Mouse (Mus musculus): ENCODE results near the gene Cux1. TPM values are rescaled to one million over a fixed set of nuclear protein-coding genes. Genes with fewer than 3 reads are reported as not detected.
A peak's percentile ranks its signal among the peaks of the same experiment; 100 is the strongest.

The Cux1 gene
- polyA plus RNA-seq, 1 experiment from 2014 or later: 131 TPM

DNA sequence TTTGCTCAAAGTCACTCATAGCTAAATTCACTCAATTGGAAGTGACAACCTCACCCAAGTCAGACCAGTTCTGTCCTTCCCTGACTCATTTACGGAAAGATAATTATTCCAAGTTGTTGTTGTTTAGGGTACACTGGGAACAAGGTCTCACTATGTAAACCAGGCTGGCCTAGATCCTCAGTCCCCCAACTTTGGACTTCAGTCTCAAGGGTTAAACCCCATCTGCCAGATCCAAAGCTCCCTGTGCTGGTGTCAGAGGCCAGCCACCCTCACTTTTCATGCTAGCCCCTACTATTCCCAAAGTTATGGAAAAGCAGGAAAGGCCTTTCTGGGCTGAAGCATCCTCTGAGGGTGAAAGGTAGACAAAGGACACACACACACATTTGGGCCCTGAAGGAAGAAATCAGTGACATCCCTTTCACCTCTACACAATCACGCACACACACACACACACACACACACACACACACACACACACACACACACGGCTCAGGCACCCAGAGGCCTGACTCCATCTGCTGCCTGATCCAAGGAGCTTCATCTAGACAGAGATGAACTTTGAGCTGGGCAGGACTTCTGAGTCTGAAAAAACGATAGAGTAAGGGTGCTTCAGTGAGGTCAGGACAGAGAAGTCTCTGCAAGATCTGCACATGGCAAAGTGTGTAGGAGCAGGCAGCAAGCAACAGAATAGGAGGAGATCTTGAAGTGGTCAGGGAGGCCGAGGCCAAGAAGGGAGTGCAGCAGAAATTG, 31.1 kb downstream of the Cux1 start:
- H3K27ac ChIP-seq: no peak overlapping the region
- WGBS (ENCODE audit: missing documents): 75% methylated on average over 3 of the region's 5 CpGs
- no peaks in the 10 kb centered on the region for H3K36me3 ChIP-seq (ENCODE audit: inconsistent target)
- peaks cover 100% of the 10 kb centered on the region for H3K79me2 ChIP-seq (ENCODE audit: inconsistent target)
- H3K4me3 ChIP-seq (ENCODE audit: inconsistent target): no peak overlapping the region

DNA sequence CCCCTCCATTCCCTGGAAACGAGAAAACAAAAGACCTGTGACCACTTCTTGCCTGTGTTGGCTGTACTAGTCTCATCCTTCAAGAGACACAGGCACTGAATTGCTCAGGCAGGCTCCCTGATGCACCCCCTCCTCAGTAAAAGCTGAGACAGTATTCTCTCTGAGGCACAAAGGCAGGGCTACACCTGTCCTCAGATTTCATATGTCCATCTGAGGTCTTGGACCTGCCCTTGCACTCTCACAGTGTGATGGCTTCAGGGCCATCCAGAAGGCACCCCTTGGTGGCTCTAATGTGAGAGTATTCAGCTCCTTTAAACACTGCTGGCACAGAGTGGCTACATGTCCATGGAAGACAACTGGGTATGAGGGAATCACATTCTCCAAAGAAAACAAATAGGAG, 32.1 kb downstream of the Cux1 start:
- H3K36me3 ChIP-seq (ENCODE audit: inconsistent target): no peaks in the 10 kb centered on the region
- no peak overlapping the region for H3K27ac ChIP-seq
- 69% methylated on average over 1 of the region's 1 CpGs for WGBS (ENCODE audit: missing documents)
- H3K79me2 ChIP-seq (ENCODE audit: inconsistent target): peaks cover 100% of the 10 kb centered on the region
- no peak overlapping the region for H3K4me3 ChIP-seq (ENCODE audit: inconsistent target)

DNA sequence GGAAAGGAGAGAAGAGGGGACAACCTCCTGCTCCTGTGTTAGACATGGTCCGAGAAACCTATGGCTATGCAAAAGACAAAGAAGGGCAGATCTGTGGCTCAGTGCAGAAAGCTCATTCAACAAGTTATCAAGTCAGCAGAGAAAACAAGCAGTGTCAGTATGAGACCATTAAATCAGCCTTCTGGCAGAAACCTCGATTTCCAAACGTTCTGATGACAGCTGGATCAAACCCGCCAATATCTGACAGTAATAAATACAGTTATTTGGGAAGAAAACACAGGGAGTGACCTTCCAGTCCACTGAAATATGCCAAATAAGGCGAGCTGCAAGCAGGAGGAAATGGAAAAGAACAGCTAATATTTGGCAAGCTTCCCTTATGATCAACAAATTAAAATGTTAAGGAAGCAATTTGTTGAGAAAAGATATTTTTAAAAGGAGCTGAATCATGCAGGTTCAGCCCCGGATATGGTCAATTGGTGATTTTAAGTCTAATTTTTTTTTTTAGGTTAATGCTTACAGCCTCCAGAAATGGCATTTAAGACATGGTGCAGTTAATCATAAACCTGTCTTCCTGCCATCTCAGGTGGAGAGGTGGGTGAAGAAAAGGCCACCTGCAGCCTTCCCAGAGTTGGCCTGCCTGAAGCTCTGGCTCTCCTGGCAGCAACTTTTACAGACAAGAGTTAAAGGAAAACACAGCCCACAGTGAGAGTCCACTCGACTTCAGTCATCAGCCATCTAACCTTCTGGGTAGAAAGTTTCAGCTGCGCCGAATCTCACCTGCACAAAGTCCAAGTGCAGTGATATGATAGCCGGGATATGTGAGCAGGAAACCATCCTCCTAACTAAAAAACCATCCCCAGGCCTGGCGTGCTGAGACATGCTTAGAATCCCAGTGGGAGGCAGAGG, 33.7 kb downstream of the Cux1 start:
- WGBS (ENCODE audit: missing documents): 62% methylated on average over 11 of the region's 11 CpGs
- Histone ChIP-seq H3K36me3 (ENCODE audit: inconsistent target) (no peaks in the 10 kb centered on the region), H3K79me2 (ENCODE audit: inconsistent target) (peaks cover 100% of the 10 kb centered on the region), H3K4me3 (ENCODE audit: inconsistent target) (no peak overlapping the region), H3K27ac (peak overlapping the region; percentile 86)

DNA sequence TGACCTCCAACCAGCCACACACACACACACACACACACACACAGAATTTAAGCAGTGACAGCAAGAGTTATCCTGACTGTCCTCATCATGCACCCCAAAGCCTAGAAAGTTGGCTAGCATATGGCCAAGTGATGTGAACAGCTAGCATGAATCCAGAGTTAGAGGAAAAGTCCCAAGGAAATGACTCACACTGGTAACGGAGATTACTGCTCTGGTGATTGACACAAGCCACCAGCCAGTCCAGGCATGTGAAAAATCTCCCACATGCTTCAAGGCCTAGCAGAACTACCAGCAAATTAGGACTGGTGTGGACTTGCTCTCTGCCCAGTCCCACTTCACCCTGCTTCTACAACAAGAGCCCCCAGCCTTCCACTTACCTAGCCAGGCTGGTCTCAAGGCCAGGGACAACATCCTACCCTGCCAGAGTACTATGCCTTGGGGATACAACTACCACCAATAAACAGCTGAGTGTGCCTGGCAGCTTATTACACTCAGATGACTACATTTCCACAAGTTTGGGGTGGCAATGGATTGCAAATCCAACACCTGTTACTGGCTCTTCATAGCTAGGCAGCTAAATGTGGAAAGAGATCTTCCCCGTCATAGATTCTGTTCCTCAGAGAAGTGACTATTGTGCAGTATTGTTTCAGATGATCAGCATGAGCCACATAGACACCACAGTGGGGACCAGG, 35.5 kb downstream of the Cux1 start:
- 13% methylated on average over 2 of the region's 2 CpGs for WGBS (ENCODE audit: missing documents)

DNA sequence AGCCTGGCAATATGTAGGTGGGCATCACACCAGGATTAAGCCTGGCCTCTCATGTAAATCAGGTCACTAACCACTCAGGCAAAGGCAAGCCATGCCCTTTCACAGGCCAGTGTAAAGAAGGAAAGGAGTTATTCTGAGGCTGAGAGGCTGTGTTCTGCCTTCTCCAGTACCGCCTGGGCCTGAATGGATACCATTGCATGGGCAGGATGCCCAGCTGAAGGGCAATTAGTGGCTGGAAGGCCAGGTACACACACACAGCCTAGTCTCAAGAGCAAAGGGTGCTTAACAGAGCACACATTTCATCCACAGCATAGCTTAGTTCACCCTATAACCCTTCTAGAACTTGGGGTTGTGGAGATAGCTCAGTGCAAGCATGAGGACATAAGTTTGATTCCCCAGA, 36.4 kb downstream of the Cux1 start:
- 89% methylated on average over 1 of the region's 1 CpGs for WGBS (ENCODE audit: missing documents)
- H3K27ac ChIP-seq: peak overlapping the region; percentile 86
- H3K79me2 ChIP-seq (ENCODE audit: inconsistent target): peaks cover 100% of the 10 kb centered on the region
- H3K36me3 ChIP-seq (ENCODE audit: inconsistent target): no peaks in the 10 kb centered on the region
- H3K4me3 ChIP-seq (ENCODE audit: inconsistent target): no peak overlapping the region

More for the DNA sequence above, 35.5 kb downstream of the Cux1 start:
- Histone ChIP-seq H3K27ac (peak overlapping the region; percentile 86), H3K4me3 (ENCODE audit: inconsistent target) (no peak overlapping the region), H3K79me2 (ENCODE audit: inconsistent target) (peaks cover 100% of the 10 kb centered on the region), H3K36me3 (ENCODE audit: inconsistent target) (no peaks in the 10 kb centered on the region)

DNA sequence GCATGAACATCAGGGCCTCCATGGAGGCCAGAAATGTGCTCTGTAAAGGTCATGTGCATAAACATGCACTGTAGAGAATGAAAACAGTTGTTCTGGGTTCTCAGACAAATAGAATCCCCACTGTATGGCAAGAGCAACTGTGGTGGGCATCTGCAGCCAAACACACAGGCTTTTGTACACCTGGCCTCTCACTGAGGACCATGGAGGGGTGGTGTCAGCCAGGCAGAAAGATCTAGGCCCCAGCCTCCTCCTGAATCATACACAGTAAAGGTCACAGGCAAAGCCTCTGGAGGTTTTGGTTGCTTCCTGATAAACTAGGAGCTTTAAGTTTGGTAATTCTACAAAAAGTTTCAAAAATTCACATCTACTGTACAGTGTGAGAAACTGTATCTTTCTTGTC, 38.1 kb downstream of the Cux1 start:
- H3K79me2 ChIP-seq (ENCODE audit: inconsistent target): peaks cover 100% of the 10 kb centered on the region
- H3K4me3 ChIP-seq (ENCODE audit: inconsistent target): no peak overlapping the region
- H3K27ac ChIP-seq: no peak overlapping the region
- H3K36me3 ChIP-seq (ENCODE audit: inconsistent target): no peaks in the 10 kb centered on the region

DNA sequence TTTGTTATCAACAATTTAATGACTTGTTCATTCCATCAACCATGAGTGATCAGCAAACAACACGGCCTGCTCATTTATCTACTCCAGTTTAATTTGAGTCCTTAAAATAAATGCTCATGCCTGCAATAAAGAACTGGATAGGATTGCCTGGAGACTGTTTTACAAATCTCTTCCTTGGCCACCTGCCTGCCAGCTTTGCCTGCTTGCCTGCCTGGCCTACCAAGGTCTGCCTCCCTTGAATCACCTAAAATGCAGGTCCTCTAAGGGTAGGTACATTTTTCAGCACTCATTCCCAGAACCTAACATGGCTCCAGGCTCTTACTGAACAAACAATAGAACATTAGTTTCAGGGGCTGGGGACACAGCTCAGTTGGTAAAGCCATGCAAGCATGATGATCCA, 39.4 kb downstream of the Cux1 start:
- H3K79me2 ChIP-seq (ENCODE audit: inconsistent target): peaks cover 100% of the 10 kb centered on the region
- WGBS (ENCODE audit: missing documents): 100% methylated on average over 1 of the region's 1 CpGs

DNA sequence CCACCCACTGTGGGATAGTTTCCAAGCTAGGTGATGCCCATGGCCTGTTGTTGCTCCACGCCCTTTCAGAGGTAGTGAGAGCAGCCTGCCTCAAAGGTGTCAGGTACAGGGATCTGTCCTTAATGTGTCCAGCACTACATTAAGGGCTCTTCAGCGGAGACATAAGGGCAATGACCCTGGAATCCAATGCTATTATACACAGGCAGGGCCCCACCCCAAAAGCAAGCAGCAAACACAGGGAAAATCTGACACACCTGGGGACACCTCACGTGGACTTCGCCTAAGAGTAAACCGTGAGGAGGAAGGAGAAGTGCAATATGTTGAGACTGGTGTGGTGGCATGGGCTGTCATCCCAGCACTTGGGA, 40.8 kb downstream of the Cux1 start:
- H3K27ac ChIP-seq: no peak overlapping the region
- 91% methylated on average over 5 of the region's 5 CpGs for WGBS (ENCODE audit: missing documents)
- H3K36me3 ChIP-seq (ENCODE audit: inconsistent target): no peaks in the 10 kb centered on the region
- H3K79me2 ChIP-seq (ENCODE audit: inconsistent target): peaks cover 100% of the 10 kb centered on the region
- H3K4me3 ChIP-seq (ENCODE audit: inconsistent target): no peak overlapping the region

More for the DNA sequence above, 39.4 kb downstream of the Cux1 start:
- Histone ChIP-seq H3K27ac (no peak overlapping the region), H3K4me3 (ENCODE audit: inconsistent target) (no peak overlapping the region), H3K36me3 (ENCODE audit: inconsistent target) (no peaks in the 10 kb centered on the region)

DNA sequence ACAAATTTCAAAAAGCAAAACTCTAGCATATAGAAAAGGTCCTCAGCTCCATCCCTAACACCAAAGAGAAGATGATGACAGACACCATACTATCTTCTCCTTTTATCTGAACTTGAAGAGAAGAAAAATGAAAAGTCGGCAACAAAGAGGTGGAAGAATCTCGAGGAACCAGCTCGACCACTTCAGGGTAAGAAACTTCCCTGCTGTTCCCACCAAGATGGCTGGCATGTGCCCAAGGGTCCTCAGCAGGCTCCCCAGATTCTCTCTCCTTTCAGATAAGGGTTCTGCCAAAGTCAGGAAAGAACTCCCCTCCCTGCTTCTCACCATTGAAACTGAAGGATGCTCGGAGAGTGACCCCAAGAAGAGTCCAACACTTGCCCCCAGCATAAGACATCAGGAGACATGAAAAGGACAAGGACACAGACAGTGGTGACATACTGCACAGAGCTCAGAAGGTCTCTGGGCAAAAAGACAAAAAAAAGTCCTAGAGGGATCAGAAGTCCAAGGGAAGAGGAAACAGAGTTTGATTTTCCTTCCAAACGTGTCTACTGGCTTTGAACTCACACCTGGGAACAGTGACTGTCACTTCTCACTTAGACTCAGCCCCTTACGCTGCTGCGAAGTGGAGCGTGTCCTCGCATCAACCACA, 41.3 kb downstream of the Cux1 start:
- WGBS (ENCODE audit: missing documents): 79% methylated on average over 9 of the region's 9 CpGs
- Histone ChIP-seq H3K36me3 (ENCODE audit: inconsistent target) (no peaks in the 10 kb centered on the region), H3K79me2 (ENCODE audit: inconsistent target) (peaks cover 100% of the 10 kb centered on the region), H3K27ac (no peak overlapping the region), H3K4me3 (ENCODE audit: inconsistent target) (no peak overlapping the region)

DNA sequence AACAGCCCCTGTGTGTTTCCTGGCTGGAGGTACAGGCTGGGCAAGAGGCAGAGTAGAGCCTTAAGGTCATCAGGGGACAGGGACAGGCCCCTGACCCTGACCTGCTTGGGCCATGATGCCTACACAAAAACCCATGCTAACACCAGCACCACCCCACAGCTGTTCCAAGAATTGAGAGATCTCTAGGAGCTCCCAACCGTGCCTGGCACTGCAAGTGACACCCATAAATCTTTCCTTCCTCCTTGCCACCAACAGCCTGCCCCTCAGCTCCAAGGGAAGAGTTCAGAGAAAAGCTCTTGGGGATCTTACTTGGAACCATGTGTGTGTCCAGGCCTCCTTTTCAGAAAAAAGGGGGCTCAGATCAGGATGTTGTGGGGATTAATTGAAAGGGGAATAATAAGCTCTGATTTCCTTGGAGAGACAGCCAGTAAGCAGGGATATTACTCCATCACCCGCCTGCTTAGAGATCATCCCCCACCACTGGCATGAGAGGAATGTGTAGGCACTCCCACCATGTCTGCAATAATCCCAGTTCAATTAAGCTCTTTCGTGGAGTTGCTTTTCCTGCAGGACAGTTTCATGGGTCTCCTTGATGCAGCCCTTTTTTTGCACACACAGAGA, 44.3 kb downstream of the Cux1 start:
- no peak overlapping the region for H3K4me3 ChIP-seq (ENCODE audit: inconsistent target)
- H3K79me2 ChIP-seq (ENCODE audit: inconsistent target): peaks cover 98% of the 10 kb centered on the region
- WGBS (ENCODE audit: missing documents): 67% methylated on average over 3 of the region's 3 CpGs
- H3K36me3 ChIP-seq (ENCODE audit: inconsistent target): no peaks in the 10 kb centered on the region
- H3K27ac ChIP-seq: no peak overlapping the region

DNA sequence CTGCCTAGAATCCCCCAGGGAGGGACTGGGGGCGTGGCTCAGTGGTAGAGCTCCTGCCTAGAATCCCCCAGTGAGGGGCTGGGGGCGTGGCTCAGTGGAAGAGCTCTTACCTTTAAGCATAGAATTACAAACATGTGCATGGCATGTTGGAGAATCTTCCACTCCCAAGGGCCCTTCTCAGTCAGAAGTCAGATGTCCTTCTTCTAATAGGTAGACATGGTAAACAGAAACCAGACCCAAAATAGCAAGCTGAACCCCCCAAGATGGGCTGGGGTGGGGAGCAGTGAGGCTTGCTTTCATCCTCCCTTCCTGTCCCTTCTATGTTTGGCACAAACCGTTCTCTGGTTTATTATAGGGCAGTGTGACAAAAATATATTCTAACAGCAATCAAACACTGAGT, 45.6 kb downstream of the Cux1 start:
- no peak overlapping the region for H3K27ac ChIP-seq
- WGBS (ENCODE audit: missing documents): 90% methylated on average over 3 of the region's 3 CpGs
- H3K4me3 ChIP-seq (ENCODE audit: inconsistent target): no peak overlapping the region
- no peaks in the 10 kb centered on the region for H3K36me3 ChIP-seq (ENCODE audit: inconsistent target)
- H3K79me2 ChIP-seq (ENCODE audit: inconsistent target): peaks cover 96% of the 10 kb centered on the region

DNA sequence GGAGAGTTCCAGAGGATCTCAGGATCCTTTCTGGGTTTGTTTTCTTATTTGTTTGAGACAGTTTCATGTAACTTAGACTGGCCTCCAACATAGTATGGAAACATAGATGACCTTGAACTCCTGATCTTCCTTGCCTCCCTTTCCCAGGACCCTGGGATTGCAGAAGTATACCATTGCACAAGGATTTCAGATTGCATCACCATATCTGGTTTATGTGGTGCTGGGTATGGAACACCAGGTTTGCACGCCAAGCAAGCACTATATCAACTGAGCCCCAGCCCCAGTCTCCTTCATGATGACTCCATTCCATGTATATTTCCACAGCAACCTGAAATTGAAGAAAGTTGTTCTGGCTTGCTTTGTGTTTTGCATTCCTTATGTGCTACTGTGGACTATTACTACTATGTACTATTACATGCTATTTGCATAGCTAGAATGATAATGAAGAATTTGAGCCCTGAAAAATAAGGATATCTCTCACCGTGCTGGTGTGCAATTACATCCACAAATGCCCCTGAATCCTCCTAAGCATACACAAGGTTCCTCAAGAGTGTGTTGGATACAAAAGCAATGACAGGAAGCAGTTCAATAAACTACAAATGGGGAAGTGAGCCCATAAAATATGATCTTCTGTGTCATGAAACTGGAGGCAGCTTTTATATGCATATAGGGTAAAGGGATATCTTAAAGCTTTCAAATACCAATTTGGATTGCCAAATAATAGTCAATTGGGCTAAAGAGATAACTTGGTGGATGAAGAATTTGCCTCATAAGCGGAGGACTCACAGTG, 48.4 kb downstream of the Cux1 start:
- peak overlapping the region; percentile 31 for H3K27ac ChIP-seq
- WGBS (ENCODE audit: missing documents): 36% methylated on average over 3 of the region's 3 CpGs
- H3K4me3 ChIP-seq (ENCODE audit: inconsistent target): no peak overlapping the region
- peaks cover 96% of the 10 kb centered on the region for H3K79me2 ChIP-seq (ENCODE audit: inconsistent target)
- no peaks in the 10 kb centered on the region for H3K36me3 ChIP-seq (ENCODE audit: inconsistent target)

DNA sequence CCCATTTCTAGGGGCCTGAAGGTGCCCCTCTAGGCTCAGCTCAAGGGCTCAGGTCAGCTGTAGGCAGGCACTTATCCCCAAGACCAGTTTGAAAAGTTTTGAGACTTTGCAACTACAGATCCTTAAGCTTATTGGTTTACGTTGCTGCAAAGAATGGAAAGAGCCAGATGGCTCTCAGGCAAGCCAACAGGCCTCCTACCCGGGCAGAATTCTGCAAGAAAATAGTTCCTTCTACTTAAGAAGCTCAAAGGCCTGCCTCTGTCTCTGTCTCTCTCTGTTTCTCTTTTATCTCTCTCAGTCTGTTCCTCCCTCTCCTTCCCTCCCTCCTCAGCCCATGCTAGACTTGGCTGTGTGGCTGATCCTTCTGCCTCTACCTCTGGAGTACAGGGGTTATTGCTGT, 49.8 kb downstream of the Cux1 start:
- Histone ChIP-seq H3K27ac (no peak overlapping the region), H3K4me3 (ENCODE audit: inconsistent target) (no peak overlapping the region), H3K36me3 (ENCODE audit: inconsistent target) (no peaks in the 10 kb centered on the region), H3K79me2 (ENCODE audit: inconsistent target) (peaks cover 96% of the 10 kb centered on the region)
- WGBS (ENCODE audit: missing documents): 92% methylated on average over 2 of the region's 2 CpGs

Data from macrophage (primary cell).